ENCODE assay signal across 8 mouse cellular contexts in the genomic region with DNA sequence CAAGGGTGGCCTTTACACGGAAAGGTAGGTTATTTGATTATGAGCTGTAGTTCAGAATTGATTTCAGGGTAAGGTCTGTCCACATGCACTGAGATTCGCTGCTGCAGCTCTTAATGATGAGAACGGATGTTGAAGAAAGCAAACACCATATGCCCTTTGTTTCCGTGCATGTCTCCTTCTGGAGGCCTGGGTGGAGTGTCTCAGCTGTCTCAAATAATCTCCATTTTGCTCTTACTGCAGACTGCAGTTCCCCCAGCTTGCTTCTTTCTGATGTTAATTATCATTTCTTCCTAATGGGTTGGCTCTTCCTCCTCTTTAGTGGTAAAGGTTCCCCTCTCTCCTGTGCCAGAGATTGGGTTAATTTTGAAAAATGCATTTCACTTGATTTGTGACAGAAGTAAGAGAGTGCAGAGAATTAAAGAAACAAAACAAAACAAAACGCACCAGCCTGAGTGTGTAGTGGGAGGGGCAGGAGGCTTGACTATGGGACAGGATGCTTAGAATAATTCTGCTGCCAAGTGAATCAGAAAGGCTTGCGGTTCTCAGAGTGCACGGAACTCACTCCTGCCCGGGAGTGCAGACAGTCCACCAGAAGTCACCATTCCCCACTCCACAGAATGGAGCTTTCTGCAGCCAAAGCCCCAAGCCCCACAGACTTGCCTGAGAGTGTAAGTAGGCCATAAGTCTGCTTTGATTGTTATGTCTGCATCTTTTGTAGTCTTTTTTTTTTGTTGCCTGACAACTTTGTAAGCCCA.
DNase-seq lines count a peak whose midpoint lies in the region; ATAC-seq and TF ChIP-seq lines count a peak whose summit lies in the region.

No protein-coding gene starts in this region.

- H3K4me2 ChIP-seq in hindbrain, embryonic 16.5 days (ENCODE audit: low read length) = no peak overlapping the region; the same call in 1 of the 2 replicates

- H3K27me3 ChIP-seq in hindbrain, embryonic 16.5 days (replicated peaks; ENCODE audit: control insufficient read depth, insufficient read depth, low read length) = no peaks in the 10 kb centered on the region
- H3K27me3 ChIP-seq in small intestine, adult 2 months (ENCODE audit: control insufficient read depth, insufficient read depth, low read length) = no peaks in the 10 kb centered on the region
- H3K27me3 ChIP-seq in limb, embryonic 10.5 days (ENCODE audit: low read depth, poor library complexity, severe bottlenecking) = peaks cover 98% of the 10 kb centered on the region

- no peak overlapping the region for H3K4me3 ChIP-seq in layer of hippocampus, adult 2 months
- no peak overlapping the region for H3K4me3 ChIP-seq in hindbrain, embryonic 16.5 days (ENCODE audit: low read length)
- peak overlapping the region; percentile 19; the same call in 1 of the 2 replicates for H3K4me3 ChIP-seq in small intestine, adult 2 months (ENCODE audit: low read depth, low read length)
- no peak overlapping the region for H3K4me3 ChIP-seq in limb, embryonic 10.5 days

- 32% methylated on average over 8 of the region's 8 CpGs for WGBS in hindbrain, embryonic 16.5 days
- WGBS in small intestine, adult 2 months = 45% methylated on average over 8 of the region's 8 CpGs
- 42% methylated on average over 8 of the region's 8 CpGs for WGBS in limb, embryonic 10.5 days

- no peak for TF ChIP-seq POLR2A in brain, embryonic 14.5 days (IDR thresholded peaks at IDR 0.05; ENCODE audit: borderline replicate concordance, extremely low read depth, insufficient read depth, insufficient read length, poor library complexity, severe bottlenecking)
- no peak for TF ChIP-seq POLR2A in small intestine, adult 2 months (IDR thresholded peaks at IDR 0.05; ENCODE audit: low read depth, low read length)

- H3K9ac ChIP-seq in hindbrain, embryonic 16.5 days (ENCODE audit: low read depth, low read length) = no peak overlapping the region

- no peaks in the 10 kb centered on the region for H3K9me3 ChIP-seq in hindbrain, embryonic 16.5 days (ENCODE audit: control insufficient read depth, low read length)
- H3K9me3 ChIP-seq in limb, embryonic 10.5 days (replicated peaks) = no peaks in the 10 kb centered on the region

- no peak for TF ChIP-seq CTCF in layer of hippocampus, adult 2 months (conservative IDR thresholded peaks at IDR 0.05)
- TF ChIP-seq CTCF in brain, embryonic 14.5 days (IDR thresholded peaks at IDR 0.05; ENCODE audit: borderline replicate concordance, extremely low read depth, insufficient read depth, insufficient read length) = no peak
- TF ChIP-seq CTCF in small intestine, adult 2 months (IDR thresholded peaks at IDR 0.05; ENCODE audit: extremely low read depth, insufficient read length, insufficient replicate concordance, low read depth, low read length) = no peak

- H3K4me1 ChIP-seq in hindbrain, embryonic 16.5 days (ENCODE audit: control insufficient read depth, insufficient read depth, low read depth, low read length) = peaks cover 6% of the 10 kb centered on the region
- no peaks in the 10 kb centered on the region for H3K4me1 ChIP-seq in small intestine, adult 2 months (ENCODE audit: control insufficient read depth, insufficient read depth, insufficient read length, low read length)
- H3K4me1 ChIP-seq in limb, embryonic 10.5 days = peaks cover 8% of the 10 kb centered on the region; the same call in 1 of the 2 replicates

- ATAC-seq in hindbrain, embryonic 16.5 days = 0 out of 2 replicates have a peak, but pooled peaks have one; percentile 50

- H3K36me3 ChIP-seq in hindbrain, embryonic 16.5 days (ENCODE audit: control insufficient read depth, insufficient read depth, low read length) = no peaks in the 10 kb centered on the region
- H3K36me3 ChIP-seq in small intestine, adult 2 months (ENCODE audit: control insufficient read depth, insufficient read depth, low read length) = no peaks in the 10 kb centered on the region
- H3K36me3 ChIP-seq in limb, embryonic 10.5 days = no peaks in the 10 kb centered on the region

- H3K27ac ChIP-seq in layer of hippocampus, adult 2 months = peak overlapping the region; percentile 28; the same call in 1 of the 2 replicates
- H3K27ac ChIP-seq in hindbrain, embryonic 16.5 days (ENCODE audit: low read depth, low read length) = no peak overlapping the region
- H3K27ac ChIP-seq in small intestine, adult 2 months (ENCODE audit: insufficient read depth, low read depth, low read length) = no peak overlapping the region
- H3K27ac ChIP-seq in limb, embryonic 10.5 days = no peak overlapping the region

- DNase-seq in layer of hippocampus, adult 2 months (ENCODE audit: low spot score in 2 of 2) = no peak
- no peak for DNase-seq in layer of hippocampus, adult 9-10 months (ENCODE audit: low spot score)
- DNase-seq in brain, embryonic 14.5 days (ENCODE audit: low read depth) = peak; percentile 75
- no peak for DNase-seq in limb, embryonic 10.5 days (ENCODE audit: low spot score)
- DNase-seq in frontal cortex, adult 2 months (ENCODE audit: extremely low spot score in 1 of 2, low spot score in 1 of 2) = no peak
- no peak for DNase-seq in cerebellum, adult 11 months
